Mouse (Mus musculus): ENCODE data around the gene Nfib. TPM values are rescaled to one million over a fixed set of nuclear protein-coding genes. Genes with fewer than 3 reads are reported as not detected.

The Nfib gene
- polyA plus RNA-seq, 2 experiments = 1.7 to 2.6 TPM

GRCm38 (mm10) chr4:82542656-82543397, 162.7 kb downstream of the Nfib start:
- no peaks in the 10 kb centered on the region for H3K36me3 ChIP-seq (replicated peaks; ENCODE audit: control insufficient read depth, insufficient read depth, low read depth)
- no peaks in the 10 kb centered on the region for H3K9me3 ChIP-seq (ENCODE audit: control insufficient read depth, low read length)
- no peak overlapping the region for H3K27ac ChIP-seq
- ATAC-seq (ENCODE audit: insufficient read depth) = no peak
- H3K4me1 ChIP-seq (replicated peaks; ENCODE audit: control insufficient read depth in 2 of 2, insufficient read depth in 2 of 2, low read length in 1 of 2) = no peaks in the 10 kb centered on the region; a peak in 1 of 4 replicates
- WGBS (ENCODE audit: insufficient replicate concordance) = 54% methylated on average over 10 of the region's 10 CpGs
- no peak overlapping the region for H3K4me2 ChIP-seq (ENCODE audit: low read depth)
- no peak overlapping the region for H3K4me3 ChIP-seq (ENCODE audit: insufficient read depth in 1 of 2, low read depth in 2 of 2, low read length in 2 of 2)
- DNase-seq (ENCODE audit: low read depth in 3 of 3, low spot score in 3 of 3) = no peak
- H3K9ac ChIP-seq (replicated peaks) = no peak overlapping the region
- peaks cover 11% of the 10 kb centered on the region for H3K27me3 ChIP-seq (ENCODE audit: control insufficient read depth, insufficient read depth, low read length)
- no peak for TF ChIP-seq CTCF (IDR thresholded peaks at IDR 0.05; ENCODE audit: low read depth)
- no peak for TF ChIP-seq EP300 (IDR thresholded peaks at IDR 0.05; ENCODE audit: low read depth)

- DNase-seq (ENCODE audit: low read depth in 3 of 3, low spot score in 3 of 3) (peak; percentile 13 to 22 (median 14)), ATAC-seq (ENCODE audit: insufficient read depth) (no peak)
- WGBS (ENCODE audit: insufficient replicate concordance) = 24% methylated on average over 7 of the region's 7 CpGs
- Histone ChIP-seq H3K27me3 (ENCODE audit: control insufficient read depth, insufficient read depth, low read length) (peaks cover 20% of the 10 kb centered on the region), H3K27ac (no peak overlapping the region), H3K9me3 (ENCODE audit: control insufficient read depth, low read length) (no peaks in the 10 kb centered on the region), H3K36me3 (replicated peaks; ENCODE audit: control insufficient read depth, insufficient read depth, low read depth) (no peaks in the 10 kb centered on the region), H3K4me1 (replicated peaks; ENCODE audit: control insufficient read depth in 2 of 2, insufficient read depth in 2 of 2, low read length in 1 of 2) (no peaks in the 10 kb centered on the region; a peak in 1 of 4 replicates), H3K9ac (replicated peaks) (no peak overlapping the region), H3K4me2 (ENCODE audit: low read depth) (no peak overlapping the region), H3K4me3 (ENCODE audit: insufficient read depth in 1 of 2, low read depth in 2 of 2, low read length in 2 of 2) (no peak overlapping the region)
- no peak for TF ChIP-seq EP300 (IDR thresholded peaks at IDR 0.05; ENCODE audit: low read depth)
- TF ChIP-seq CTCF (IDR thresholded peaks at IDR 0.05; ENCODE audit: low read depth) = peak; percentile 60
These were observed 163.5 kb downstream of the Nfib start for GRCm38 (mm10) chr4:82541894-82542510.

GRCm38 (mm10) chr4:82540466-82540990, 165.0 kb downstream of the Nfib start:
- Histone ChIP-seq H3K4me3 (ENCODE audit: insufficient read depth in 1 of 2, low read depth in 2 of 2, low read length in 2 of 2) (no peak overlapping the region), H3K27ac (no peak overlapping the region), H3K4me2 (ENCODE audit: low read depth) (no peak overlapping the region), H3K9me3 (ENCODE audit: control insufficient read depth, low read length) (no peaks in the 10 kb centered on the region), H3K36me3 (replicated peaks; ENCODE audit: control insufficient read depth, insufficient read depth, low read depth) (no peaks in the 10 kb centered on the region), H3K27me3 (ENCODE audit: control insufficient read depth, insufficient read depth, low read length) (peaks cover 26% of the 10 kb centered on the region), H3K4me1 (replicated peaks; ENCODE audit: control insufficient read depth in 2 of 2, insufficient read depth in 2 of 2, low read length in 1 of 2) (no peaks in the 10 kb centered on the region; a peak in 1 of 4 replicates), H3K9ac (replicated peaks) (no peak overlapping the region)
- 38% methylated on average over 5 of the region's 5 CpGs for WGBS (ENCODE audit: insufficient replicate concordance)
- ATAC-seq (ENCODE audit: insufficient read depth) = no peak
- no peak for TF ChIP-seq EP300 (IDR thresholded peaks at IDR 0.05; ENCODE audit: low read depth)
- no peak for TF ChIP-seq CTCF (IDR thresholded peaks at IDR 0.05; ENCODE audit: low read depth)
- no peak for DNase-seq (ENCODE audit: low read depth in 3 of 3, low spot score in 3 of 3)

- ATAC-seq (ENCODE audit: insufficient read depth) (no peak), DNase-seq (ENCODE audit: low read depth in 3 of 3, low spot score in 3 of 3) (no peak)
- Histone ChIP-seq H3K4me1 (replicated peaks; ENCODE audit: control insufficient read depth in 2 of 2, insufficient read depth in 2 of 2, low read length in 1 of 2) (no peaks in the 10 kb centered on the region; a peak in 1 of 4 replicates), H3K9me3 (ENCODE audit: control insufficient read depth, low read length) (no peaks in the 10 kb centered on the region), H3K4me2 (ENCODE audit: low read depth) (no peak overlapping the region), H3K27ac (no peak overlapping the region), H3K9ac (replicated peaks) (no peak overlapping the region), H3K4me3 (ENCODE audit: insufficient read depth in 1 of 2, low read depth in 2 of 2, low read length in 2 of 2) (no peak overlapping the region), H3K36me3 (replicated peaks; ENCODE audit: control insufficient read depth, insufficient read depth, low read depth) (no peaks in the 10 kb centered on the region), H3K27me3 (ENCODE audit: control insufficient read depth, insufficient read depth, low read length) (peaks cover 26% of the 10 kb centered on the region)
- WGBS (ENCODE audit: insufficient replicate concordance) = 44% methylated on average over 2 of the region's 2 CpGs
- TF ChIP-seq CTCF (IDR thresholded peaks at IDR 0.05; ENCODE audit: low read depth) (no peak), EP300 (IDR thresholded peaks at IDR 0.05; ENCODE audit: low read depth) (no peak)
These were observed 165.5 kb downstream of the Nfib start for GRCm38 (mm10) chr4:82540048-82540410.

GRCm38 (mm10) chr4:82539406-82540047, 166.0 kb downstream of the Nfib start:
- H3K4me3 ChIP-seq (ENCODE audit: insufficient read depth in 1 of 2, low read depth in 2 of 2, low read length in 2 of 2) = no peak overlapping the region
- DNase-seq (ENCODE audit: low read depth in 3 of 3, low spot score in 3 of 3) (no peak), ATAC-seq (ENCODE audit: insufficient read depth) (no peak)
- TF ChIP-seq CTCF (IDR thresholded peaks at IDR 0.05; ENCODE audit: low read depth) = no peak
- no peak for TF ChIP-seq EP300 (IDR thresholded peaks at IDR 0.05; ENCODE audit: low read depth)
- H3K36me3 ChIP-seq (replicated peaks; ENCODE audit: control insufficient read depth, insufficient read depth, low read depth) = no peaks in the 10 kb centered on the region
- no peaks in the 10 kb centered on the region for H3K9me3 ChIP-seq (ENCODE audit: control insufficient read depth, low read length)
- 20% methylated on average over 8 of the region's 8 CpGs for WGBS (ENCODE audit: insufficient replicate concordance)
- no peak overlapping the region for H3K27ac ChIP-seq
- H3K4me1 ChIP-seq (replicated peaks; ENCODE audit: control insufficient read depth in 2 of 2, insufficient read depth in 2 of 2, low read length in 1 of 2) = no peaks in the 10 kb centered on the region; a peak in 1 of 4 replicates
- H3K4me2 ChIP-seq (ENCODE audit: low read depth) = no peak overlapping the region
- peaks cover 26% of the 10 kb centered on the region for H3K27me3 ChIP-seq (ENCODE audit: control insufficient read depth, insufficient read depth, low read length)
- H3K9ac ChIP-seq (replicated peaks) = no peak overlapping the region

Data from liver, embryonic 14.5 days (tissue).